Mouse (Mus musculus) neutrophil, adult 5-6 weeks (primary cell): Measurements from ENCODE around the gene Myo1d. TPM values are rescaled to one million over a fixed set of nuclear protein-coding genes. Genes with fewer than 3 reads are reported as not detected.
A peak's percentile ranks its signal among the peaks of the same experiment; 100 is the strongest.

Experiments used
- ATAC-seq: fragments of 151-379, 151-347 bp; 2 replicates; pipeline ENCODE4 v1.8.0; 2017; ENCODE audit warnings: mild to moderate bottlenecking, moderate TSS enrichment; ENCODE audit not compliant: insufficient number of reproducible peaks, poor library complexity, low FRiP score, severe bottlenecking; ENCODE audit errors: extremely low read depth
- total RNA-seq: library from RNA; stranded (forward); fragments of 200-1000 nt; gene quantifications from 2 replicates; pipeline ENCODE4 v1.2.3, GENCODE M21; 2017

Myo1d gene
- total RNA-seq, 1 experiment from 2014 or later, result 10.7 TPM

DNA sequence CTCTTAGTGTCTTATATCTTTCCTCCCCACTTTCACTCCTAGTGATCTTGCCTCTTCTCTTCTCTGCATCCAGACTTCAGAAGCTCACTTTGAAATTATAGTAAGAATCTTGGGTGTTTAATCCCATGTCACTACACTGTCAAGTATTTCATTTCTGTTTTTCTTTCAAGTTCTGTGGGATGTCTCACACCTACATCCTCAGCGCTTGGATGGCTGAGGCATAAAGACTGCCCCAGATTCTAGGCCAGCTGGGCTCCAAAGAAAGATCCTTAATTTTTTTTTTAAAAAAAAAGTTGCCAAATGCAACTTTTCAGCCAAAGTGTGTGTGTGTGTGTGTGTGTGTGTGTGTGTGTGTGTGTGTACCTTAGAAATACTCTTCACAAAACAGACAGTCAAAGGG lies 30.6 kb downstream of the Myo1d start:
- no peak for ATAC-seq

DNA sequence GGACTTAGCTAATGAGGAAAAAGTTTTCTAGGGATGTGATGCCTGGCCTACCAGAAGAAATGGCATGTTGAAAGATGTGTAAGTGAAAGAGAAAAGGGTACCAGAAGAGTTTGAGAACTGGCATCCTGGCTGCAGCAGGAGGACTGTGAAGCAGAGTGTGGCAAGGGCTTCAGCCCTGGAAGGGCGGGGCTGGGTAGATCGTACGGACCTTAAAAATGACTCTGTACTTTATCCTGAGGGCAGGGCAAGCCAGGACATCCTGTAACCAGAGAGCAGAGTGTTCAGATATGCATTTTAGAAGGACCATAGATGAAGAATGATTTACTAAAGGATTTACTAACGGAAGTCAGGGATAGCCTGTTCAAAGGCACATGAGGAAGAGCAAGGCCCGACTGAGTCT lies 34.4 kb downstream of the Myo1d start:
- no peak for ATAC-seq

DNA sequence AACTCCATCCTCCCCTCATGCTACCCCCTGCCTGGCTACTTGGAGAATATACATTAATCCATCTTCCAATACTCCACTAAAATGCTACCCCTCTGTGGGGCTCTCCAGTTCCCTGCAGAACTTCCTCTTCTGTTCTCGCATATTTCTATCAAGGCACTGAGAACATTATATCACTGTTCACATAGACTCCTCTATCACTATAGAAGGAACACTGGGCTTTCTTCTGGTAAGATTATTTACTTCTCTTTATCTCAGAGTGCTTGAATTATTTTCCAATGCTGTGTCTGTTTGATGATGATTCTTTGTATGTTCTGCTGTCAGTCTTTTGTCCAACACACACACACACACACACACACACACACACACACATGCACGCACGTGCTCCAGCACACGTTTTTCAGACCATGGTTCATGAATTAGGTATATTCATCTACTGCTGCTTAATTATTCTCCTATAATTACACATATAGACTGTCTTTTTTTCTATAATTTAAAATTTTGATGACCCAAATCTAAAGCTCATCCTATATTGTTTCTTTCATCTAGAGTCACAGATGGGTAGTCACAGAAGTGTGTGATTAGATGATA lies 35.9 kb downstream of the Myo1d start:
- no peak for ATAC-seq

DNA sequence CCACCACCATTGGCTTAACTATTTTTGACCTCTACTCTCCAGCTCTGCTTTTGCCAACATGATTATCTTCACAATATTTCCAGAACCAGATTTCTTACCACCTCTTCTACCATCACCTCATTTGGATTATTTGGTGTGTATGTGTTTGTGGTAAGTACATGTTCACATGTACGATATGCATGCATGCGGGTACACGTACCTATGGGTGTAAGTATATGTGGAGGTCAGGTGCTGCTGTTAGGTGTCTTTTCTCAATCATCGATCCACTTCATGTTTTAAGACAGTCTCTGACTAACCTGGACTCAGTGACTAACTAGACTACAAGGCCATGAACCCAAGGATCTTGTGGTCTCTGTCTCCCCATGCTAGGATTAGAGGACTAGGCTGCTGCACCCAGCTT lies 37.4 kb downstream of the Myo1d start:
- ATAC-seq, result no peak

DNA sequence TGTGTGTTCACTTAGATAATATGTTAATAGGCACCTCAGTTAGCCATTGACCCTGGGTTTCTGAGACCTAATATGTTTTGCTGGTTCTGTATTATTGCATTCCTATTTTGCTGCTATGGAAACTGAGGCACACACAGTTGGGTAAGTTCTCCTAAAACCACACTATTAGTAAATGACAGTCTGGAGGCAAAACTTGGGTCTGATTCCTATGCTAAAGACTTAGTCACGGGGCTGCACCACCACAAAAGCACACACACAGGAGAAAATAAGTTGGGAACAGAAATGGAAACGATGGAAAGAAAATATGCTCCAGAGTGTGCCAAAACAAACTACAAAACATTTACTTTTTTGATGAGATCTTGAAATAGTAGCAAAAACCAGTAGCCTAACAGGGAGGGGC lies 45.1 kb downstream of the Myo1d start:
- ATAC-seq, result no peak

DNA sequence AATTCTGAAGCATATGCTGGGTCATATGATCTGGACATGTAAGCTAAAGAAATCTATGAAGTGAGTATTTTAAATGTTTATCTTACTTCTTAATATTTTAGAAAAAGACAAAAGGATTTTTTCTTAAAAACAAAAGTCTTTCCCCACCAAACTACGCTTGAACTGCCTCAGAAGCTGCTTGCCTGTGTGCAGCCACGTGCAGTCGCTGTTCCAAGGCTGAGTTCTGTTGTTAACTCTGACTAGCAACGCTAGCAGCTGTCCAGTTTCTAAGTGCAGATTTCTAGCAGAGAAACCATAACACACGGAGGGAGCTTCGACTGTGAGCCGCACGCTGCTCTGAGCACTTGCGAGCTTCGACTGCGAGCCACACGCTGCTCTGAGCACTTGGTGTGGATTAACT lies 55.1 kb downstream of the Myo1d start:
- ATAC-seq, result no peak

DNA sequence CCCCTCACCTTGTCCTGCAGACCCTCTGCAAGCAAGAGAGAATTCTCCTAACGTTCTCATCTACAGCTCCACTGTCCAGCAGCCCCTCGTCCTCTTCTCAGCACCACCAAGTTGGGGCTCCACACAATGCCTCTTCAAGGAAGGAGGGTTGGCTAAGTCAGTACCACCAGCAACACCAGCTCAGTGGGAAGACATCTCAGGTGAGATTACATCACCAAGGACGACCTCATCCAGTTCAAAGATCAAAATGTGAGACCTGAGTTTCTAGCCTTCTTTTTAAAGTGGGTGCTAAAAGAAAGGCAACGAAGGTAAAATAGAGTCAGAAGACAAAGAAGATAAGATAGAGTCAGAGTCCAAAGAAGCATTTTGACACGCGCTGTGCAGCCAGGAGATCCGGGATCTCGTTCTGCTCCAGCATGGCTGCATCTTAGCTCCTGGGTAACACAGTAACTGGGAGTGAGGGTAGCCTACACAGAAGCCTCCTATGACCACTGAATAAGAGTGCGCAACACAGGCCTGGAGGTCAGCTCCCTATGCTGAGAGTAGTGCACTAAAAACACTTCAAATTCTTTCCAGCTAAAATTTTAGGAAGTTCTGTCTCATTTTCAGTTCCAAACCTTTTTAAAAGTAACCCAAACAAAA lies 56.3 kb downstream of the Myo1d start:
- no peak for ATAC-seq

DNA sequence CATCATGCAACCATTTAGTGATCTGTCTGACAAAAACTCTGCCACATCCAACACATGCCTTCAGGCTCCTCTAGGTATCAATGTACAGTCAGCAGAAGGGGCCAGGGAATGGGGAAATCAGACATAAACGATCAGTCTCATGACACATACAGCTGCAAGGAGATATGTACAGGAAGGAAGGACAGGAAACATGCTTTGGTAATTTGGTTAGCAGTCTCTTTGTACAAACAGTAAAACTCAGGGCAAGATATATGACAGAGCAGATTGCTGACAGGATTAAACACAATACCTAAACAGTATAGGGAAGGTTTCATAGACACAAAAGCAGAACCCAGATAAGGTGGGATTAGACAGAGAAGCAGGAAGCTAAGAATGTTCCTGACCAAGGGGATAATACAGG lies 60.8 kb downstream of the Myo1d start:
- ATAC-seq, result no peak

DNA sequence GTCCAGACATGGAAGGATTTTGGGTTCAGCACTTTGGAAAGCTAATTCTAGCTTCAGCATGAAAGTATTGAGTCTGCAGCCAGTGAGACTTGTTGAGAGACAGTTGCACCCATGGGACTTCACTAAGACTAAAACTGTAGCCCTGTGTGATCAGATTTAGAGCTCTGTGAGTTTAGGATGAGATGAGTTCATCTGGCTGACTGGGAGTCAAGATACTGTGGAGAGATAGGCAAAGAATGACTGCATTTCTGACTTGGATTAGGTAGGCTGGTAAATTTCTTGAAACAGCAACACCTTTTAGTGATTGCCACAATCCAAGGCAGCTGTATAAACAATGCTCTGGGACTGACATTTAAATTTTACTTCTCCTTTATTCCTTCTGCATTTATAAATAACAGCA lies 61.8 kb downstream of the Myo1d start:
- ATAC-seq, result no peak

DNA sequence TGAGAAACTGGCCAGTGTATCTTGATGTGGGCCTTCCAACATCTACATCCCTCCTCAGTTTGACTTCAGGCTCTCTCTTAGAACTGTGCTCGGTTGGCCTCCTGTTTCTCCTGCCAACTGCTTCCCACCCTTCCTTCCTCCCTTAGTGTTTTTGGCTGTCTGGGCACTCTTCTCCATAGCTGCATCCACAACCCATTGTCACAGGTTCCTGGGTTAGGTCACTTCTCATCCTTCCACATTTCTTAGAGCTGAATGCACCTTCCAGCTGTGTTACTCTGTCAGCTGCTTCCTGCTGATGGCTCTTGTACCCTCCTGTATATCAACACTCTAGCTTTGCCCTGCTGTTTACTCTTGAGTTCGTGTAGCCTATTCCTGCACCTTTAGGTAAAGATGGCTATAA lies 64.7 kb downstream of the Myo1d start:
- no peak for ATAC-seq

DNA sequence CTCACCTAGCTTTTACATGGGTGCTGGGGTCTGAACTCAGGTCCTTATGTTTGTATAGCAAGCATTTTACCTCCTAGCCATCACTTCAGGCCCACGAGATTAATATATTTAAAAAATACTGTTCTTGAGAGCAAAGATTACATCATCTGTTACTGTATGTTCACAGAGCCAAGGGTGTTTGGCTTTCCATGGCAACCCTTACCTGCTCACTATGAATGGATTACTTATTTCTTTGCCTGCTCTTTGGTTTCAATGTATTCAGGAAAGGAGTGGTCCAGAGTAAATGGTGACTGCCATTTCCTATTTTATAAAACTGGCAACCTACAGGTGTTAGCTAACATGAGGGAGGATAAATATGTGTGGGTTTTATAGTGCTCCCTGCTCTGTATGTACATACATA lies 66.1 kb downstream of the Myo1d start:
- ATAC-seq, result no peak

DNA sequence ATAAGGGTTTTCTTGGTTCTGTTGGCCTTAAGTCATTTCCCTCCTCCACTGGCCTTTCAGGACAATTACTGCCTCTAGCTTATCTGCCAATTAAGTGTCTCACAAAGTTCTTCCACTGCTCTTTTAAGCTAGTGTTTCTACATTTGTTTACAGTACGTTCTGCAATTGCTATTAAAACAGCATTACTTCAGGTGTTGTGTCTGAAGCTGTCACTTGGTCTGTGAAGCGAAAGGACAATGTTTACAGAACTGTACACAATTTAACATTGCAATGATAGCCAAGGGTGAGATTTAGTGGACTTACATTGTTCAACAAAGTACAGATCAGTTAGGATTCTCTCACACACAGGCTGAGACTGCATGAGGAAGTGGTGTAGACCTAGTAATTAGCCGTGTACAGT lies 67.6 kb downstream of the Myo1d start:
- ATAC-seq, result no peak

DNA sequence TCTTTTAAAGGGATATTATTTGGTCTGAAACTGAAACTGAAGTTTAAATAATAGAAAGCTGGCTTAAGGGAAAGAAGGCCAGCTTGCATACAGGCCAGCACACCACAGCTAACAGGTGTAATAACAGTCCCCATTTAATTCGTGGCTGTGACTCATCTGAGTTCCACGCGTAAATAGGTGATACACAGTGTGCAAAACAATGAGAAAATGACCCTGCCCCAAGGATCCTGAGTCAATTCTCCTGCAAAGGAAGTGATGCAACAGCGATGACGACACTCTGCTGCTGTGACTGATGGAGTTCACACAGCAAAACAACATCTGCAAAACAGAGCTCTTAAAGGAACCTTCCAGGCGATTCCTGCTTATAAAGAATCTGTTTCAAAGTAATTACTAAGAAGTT lies 68.5 kb downstream of the Myo1d start:
- ATAC-seq, result peak; percentile 77; the same call in 1 of the 2 replicates

DNA sequence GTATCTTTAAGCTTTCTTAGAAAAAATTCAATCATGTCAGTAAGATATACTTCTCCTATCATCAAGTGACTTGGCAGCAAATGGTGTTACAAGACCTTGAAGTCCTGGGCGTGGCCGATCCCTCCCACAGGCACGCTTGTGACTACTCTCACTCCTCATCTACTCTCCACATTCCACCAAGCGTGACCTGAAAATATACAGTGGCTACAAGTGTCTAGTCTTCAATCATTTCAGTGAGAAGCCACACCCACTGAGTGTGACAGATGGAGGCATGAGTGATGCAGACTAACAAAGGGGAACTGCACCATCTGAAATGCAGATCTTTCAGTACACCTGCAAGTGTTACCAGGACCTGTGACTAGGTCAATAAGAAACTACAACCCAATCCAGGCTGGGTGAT lies 79.2 kb downstream of the Myo1d start:
- 0 out of 2 replicates have a peak, but pooled peaks have one; percentile 31 for ATAC-seq

DNA sequence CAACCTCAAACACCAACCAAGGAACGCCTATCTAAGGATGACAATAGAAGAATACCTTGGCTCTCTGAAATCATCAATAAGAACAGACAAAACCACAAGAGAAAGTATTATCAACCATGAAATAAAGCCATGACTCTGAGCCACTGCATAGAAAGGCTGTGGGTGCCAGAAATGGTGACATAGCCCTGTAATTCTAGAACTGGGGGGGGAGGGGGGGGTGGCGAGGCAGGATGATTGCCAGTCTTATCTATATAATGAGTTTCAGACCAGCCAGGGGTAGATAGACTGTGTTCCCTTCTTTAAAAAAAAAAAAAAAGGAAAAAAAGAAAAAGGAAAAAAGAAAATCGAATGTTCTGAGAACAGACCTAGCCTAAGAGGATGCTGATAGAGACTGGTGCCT lies 81.1 kb downstream of the Myo1d start:
- no peak for ATAC-seq

DNA sequence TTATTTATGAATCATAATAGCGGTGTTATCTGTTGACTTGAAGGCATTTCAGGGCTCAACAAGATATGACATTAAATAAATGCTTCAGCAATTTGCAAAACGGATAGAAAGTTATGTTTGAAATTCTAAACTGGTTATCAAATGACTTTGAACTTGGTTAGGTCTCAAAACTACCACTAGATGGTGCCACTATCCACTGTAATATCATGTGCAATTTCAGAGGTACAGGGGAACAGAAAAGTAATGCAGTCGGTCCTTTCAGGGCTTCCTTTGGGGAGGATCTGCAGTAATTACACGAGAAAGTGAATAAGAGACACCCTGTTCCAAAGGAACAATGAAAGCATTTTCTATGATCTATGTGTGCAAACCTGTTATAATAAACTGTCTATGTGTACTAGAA lies 83.5 kb downstream of the Myo1d start:
- peak; percentile 63; the same call in 1 of the 2 replicates for ATAC-seq

DNA sequence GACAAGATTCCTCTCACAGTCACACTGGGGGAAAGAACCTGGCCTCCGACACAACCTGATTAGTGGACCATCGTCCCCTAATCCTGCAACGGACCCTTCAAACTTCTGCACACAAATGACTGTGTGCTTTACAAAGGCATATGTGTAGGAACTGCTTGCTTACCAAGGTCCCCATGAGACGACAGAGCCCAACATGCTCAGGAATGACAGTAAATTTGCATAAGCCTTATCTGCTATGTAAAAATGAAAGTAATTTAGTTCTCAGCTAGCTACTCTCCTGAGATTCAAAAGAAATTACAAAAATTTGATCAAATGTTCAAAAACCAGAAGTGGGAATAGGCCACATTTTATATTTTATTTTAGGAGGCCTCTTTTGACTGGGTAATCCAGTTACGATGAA lies 95.2 kb downstream of the Myo1d start:
- ATAC-seq, result no peak

DNA sequence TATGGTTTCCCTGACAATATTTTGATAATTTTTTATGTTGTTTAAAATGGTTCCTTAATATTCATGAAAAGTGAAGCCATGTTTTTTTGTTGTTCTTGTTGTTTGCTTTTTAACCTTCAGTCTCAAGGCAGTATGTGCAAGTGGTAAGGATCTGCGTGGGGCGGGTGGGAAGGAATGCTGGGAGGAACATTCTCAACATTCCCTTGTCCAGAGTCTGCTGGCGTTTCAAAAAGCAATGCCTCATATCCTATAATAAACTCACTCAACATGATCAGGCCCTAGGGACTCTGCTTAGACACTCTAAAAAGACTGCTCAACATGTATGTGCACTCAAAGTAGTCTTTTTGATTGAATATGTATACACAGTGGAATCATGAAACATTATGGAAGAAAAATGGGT lies 97.1 kb downstream of the Myo1d start:
- no peak for ATAC-seq

DNA sequence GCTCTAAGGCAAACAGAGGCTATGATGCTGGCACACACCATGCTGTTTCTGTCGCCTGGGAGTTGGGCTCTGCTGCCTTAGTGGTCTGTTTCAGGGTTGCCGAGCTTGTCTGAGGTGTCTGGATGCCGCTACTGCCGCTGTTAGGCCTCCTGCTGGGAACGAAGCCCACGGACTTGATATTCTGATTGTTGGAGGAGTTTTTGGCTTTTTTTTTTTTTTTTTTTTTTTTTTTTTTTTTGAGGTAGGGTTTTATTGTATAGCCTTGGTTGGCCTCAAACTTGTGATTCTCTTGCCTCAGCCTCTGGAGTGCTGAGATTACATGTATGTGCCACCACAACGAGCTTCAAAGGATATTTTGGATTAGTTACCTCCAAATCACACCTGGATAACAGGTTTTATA lies 106.8 kb downstream of the Myo1d start:
- ATAC-seq, result no peak

DNA sequence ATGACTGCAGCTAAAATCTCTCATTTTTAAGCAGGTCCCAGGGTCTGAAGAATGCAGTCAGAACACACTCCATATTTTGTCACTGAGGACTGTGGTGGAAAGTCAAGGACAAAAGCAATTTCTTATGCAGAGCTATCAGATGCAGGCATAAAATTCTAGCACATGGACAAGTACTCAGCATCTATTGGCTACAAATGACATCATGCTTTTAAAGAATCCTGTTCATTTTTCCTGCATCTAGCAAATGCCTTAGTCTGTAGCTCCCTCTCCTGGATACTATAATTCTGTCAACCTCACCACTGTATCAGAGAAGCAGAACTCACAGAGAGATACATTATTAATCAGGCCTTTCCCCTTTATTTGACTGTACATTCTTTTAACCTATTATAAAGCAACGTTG lies 109.4 kb downstream of the Myo1d start:
- peak; percentile 41; the same call in 1 of the 2 replicates for ATAC-seq

DNA sequence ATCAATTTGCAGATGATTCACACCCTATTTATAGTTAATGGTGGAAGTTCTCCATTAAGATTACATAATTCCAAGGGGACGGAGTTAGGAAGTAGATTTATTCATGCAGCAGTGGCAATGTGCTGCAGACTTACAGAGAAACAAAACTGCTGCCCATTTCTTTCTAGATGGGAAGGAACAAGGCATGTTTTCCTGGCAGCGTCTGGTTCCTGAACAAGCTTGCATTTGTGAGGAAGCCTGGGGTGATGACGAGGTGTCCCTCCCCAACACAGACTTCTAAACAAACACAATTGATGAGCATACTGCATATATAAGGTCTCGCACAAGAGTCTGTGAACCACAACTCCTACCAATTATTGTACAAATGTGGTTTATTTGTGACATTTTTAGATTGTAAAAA lies 109.9 kb downstream of the Myo1d start:
- no peak for ATAC-seq
